Mouse (Mus musculus) NIH3T3 (cell line): ENCODE data around the gene Avpi1.

Experiments used
- DNase-seq: peaks from one replicate; pipeline ENCODE4 v3.0.0-alpha.2; 2012; ENCODE audit warnings: low read depth

Avpi1 gene

DNA sequence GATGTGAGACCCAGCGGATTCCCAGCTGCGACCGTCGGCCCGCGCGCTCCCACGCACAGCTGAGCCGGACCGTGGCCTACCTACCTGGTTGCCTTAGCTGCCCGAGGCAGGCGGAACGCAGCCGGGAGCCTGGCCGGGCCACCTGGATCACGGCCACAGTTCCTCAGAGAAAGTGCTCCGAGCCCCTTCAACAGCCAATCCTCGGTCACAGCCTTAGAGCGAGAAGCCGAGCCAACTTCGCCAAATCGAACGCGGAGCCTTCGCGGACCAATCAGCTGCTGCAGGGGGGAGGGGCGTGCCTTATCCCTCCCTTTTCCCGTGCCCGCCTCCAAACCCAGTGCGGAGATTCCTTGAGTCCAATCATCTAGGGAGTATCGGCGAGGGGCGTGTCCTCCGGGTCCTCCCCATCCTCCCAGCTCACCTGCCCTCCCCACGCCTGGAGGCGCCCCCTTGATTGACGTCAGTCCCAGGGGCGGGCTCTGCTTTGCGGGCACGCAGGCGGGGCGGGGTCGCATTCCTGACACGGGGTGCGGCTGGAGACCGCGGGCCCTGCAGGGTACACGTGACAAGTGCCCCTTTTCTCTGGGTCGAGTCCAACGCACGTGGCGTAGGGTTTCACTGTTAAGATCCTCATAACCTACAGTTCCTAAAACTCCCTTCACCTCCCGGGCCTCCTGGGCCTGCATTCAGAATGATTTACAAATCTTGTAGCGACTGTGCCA is at the start of gene Avpi1:
Gene Avpi1 (minus strand): TSS at position 273 of the 722 bp plus-strand sequence.
- DNase-seq, result peak; percentile 100

GRCm38 (mm10) chr19:42177461-42177860 is 48.6 kb upstream of the Avpi1 start:
- DNase-seq, result no peak

- no peak for DNase-seq
These were observed 48.0 kb upstream of the Avpi1 start for GRCm38 (mm10) chr19:42176841-42177240.

GRCm38 (mm10) chr19:42170025-42170969 is 41.4 kb upstream of the Avpi1 start:
- DNase-seq, result peak; percentile 98

- DNase-seq, result no peak
These were observed 40.6 kb upstream of the Avpi1 start for GRCm38 (mm10) chr19:42169322-42169975.

GRCm38 (mm10) chr19:42167489-42167888 is 38.6 kb upstream of the Avpi1 start:
- DNase-seq, result no peak

DNA sequence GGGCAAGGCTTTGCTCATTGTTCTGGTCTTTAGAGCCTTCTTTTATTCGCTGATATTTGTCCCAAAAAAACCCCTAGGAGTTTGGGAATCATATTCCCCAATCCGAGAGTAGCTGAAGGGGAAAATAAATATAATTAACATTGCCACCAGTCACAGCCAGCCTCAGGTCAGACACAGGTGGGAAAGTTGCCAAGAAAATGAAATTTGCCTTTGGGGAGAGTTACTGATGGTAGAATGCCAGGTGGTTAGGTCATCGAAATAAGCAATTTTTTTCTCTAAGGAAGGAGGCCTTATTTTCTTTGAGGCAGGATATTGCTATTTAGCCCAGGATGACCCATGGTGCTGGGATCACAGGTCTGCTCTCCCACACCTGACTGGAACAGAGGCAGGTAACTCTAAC is 37.9 kb upstream of the Avpi1 start:
- peak; percentile 61 for DNase-seq

DNA sequence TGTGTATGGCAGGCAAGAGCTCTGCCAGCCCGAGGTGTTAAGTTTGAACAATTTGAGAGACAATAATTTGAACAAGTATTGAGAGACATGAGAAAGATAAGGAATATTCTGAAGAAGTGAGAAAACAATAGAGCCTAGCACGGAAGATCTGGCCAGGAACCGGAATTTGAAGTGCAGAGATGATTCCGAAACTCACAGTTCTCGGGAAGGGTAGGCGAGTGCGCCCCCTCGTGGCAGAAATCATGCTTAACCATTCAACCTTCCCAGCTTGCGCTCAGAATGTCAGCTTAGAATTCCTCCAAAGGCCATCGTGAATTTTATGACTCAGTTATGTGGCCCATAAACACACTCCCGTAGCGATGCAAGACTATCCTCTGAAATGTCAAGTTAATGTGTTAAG is 37.3 kb upstream of the Avpi1 start:
- peak; percentile 97 for DNase-seq

GRCm38 (mm10) chr19:42164188-42164587 is 35.3 kb upstream of the Avpi1 start:
- DNase-seq, result no peak

DNA sequence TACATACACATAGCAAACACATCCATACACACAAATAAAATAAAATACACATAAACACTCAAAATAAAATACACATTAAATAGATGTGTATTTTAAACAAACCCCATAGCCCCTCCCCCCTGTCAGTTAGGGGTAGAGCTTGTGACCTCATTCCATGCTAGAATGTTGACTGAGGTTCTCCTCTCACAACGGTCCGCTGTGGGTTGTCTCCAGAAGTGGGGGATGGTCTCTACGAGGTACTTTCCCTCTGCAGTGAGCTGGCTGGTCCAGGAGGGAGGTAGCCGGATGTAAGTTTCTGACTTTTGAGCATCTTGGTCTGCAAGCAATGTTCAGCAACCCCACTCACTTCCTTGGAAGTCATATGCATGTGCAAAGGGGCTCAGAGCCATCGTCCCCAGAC is 34.9 kb upstream of the Avpi1 start, which contains the start of gene Zfyve27:
Gene Zfyve27 (plus strand): TSS at position 188 of the 400 bp plus-strand sequence.
- DNase-seq, result no peak

GRCm38 (mm10) chr19:42158246-42159017 is 29.6 kb upstream of the Avpi1 start:
- peak; percentile 52 for DNase-seq

GRCm38 (mm10) chr19:42157493-42158237 is 28.8 kb upstream of the Avpi1 start:
- no peak for DNase-seq

- DNase-seq, result peak; percentile 97
These were observed 23.1 kb upstream of the Avpi1 start for GRCm38 (mm10) chr19:42151990-42152389.

- peak; percentile 88 for DNase-seq
These were observed 19.7 kb upstream of the Avpi1 start for GRCm38 (mm10) chr19:42148569-42148860.

GRCm38 (mm10) chr19:42147769-42148568 is 19.1 kb upstream of the Avpi1 start:
- DNase-seq, result peak; percentile 71

GRCm38 (mm10) chr19:42147170-42147768 is 18.4 kb upstream of the Avpi1 start, which contains the start of gene Marveld1:
Gene Marveld1, plus strand, starts transcription at chr19:42147400.
- peak; percentile 95 for DNase-seq

GRCm38 (mm10) chr19:42146276-42147010 is 17.6 kb upstream of the Avpi1 start:
- no peak for DNase-seq

DNA sequence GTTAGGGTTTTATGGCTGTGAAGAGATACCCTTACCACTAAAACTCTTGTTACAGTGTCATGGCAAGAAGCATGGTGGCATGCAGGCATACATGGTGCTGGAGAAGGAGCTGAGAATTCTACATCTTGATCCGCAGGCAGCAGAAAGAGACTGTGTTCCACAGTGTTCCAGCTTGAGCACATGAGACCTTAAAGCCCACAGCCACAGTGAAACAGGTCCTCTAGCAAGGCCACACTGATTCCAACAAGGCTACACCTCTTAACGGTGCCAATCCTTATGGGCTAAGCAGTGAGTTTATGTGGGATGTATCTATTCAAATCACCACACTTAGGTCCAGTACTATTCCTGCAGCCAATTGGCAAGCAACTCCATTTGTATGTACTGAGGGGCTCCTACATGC is 16.9 kb upstream of the Avpi1 start:
- no peak for DNase-seq

DNA sequence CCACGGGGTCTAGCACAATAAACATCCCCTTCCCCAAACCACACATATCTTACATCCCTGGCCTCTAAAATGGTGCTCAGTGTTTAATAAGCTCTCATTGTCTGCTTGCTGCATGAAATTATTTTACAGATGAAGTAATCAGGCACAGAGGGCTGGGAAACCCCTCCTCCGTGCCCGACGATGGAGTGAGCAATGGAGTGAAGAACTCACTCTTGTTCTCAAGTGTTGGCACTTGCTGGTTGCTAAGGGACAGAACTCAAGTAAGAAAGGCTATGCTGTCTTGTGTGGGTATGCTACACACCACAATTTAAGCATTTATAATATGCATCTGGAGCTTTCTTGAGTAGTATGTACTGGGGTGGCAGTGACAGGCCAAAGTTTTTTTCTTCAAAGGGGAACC is 16.4 kb upstream of the Avpi1 start:
- no peak for DNase-seq
